Mouse (Mus musculus): ENCODE data around the gene Zranb3. TPM values are rescaled to one million over a fixed set of nuclear protein-coding genes. Genes with fewer than 3 reads are reported as not detected.
"Not testable (repeated sequence)": the region's sequence is repeated elsewhere in the genome, so short reads cannot be mapped to it uniquely, and the experiment has no call there.

Gene Zranb3
- polyA plus RNA-seq, 1 experiment from 2014 or later, result 16.6 TPM

- WGBS, result 97% methylated on average over 4 of the region's 4 CpGs
- no peak for DNase-seq (ENCODE audit: low spot score)
- Histone ChIP-seq H3K4me3 (no peak overlapping the region), H3K4me1 (no peaks in the 10 kb centered on the region), H3K36me3 (peaks cover 3% of the 10 kb centered on the region; the same call in 1 of the 2 replicates), H3K27me3 (ENCODE audit: low read depth, poor library complexity, severe bottlenecking) (no peaks in the 10 kb centered on the region), H3K9me3 (replicated peaks) (no peaks in the 10 kb centered on the region), H3K27ac (no peak overlapping the region)
Measured at GRCm38 (mm10) chr1:128003712-128004370, 99.0 kb downstream of the Zranb3 start.

GRCm38 (mm10) chr1:128002159-128002558, 100.7 kb downstream of the Zranb3 start:
- Histone ChIP-seq H3K4me1 (no peaks in the 10 kb centered on the region), H3K27ac (no peak overlapping the region), H3K4me3 (no peak overlapping the region), H3K27me3 (ENCODE audit: low read depth, poor library complexity, severe bottlenecking) (no peaks in the 10 kb centered on the region), H3K9me3 (replicated peaks) (no peaks in the 10 kb centered on the region), H3K36me3 (peaks cover 6% of the 10 kb centered on the region)
- WGBS, result 91% methylated on average over 2 of the region's 2 CpGs
- DNase-seq (ENCODE audit: low spot score), result no peak

- 91% methylated on average over 4 of the region's 4 CpGs for WGBS
- H3K27ac ChIP-seq; H3K4me3 ChIP-seq; H3K9me3 ChIP-seq (replicated peaks); H3K4me1 ChIP-seq; H3K27me3 ChIP-seq (ENCODE audit: low read depth, poor library complexity, severe bottlenecking); H3K36me3 ChIP-seq; DNase-seq (ENCODE audit: low spot score): not testable (repeated sequence)
Measured at GRCm38 (mm10) chr1:128000931-128001330, 101.9 kb downstream of the Zranb3 start.

GRCm38 (mm10) chr1:127993892-127994291, 109.0 kb downstream of the Zranb3 start:
- Histone ChIP-seq H3K27ac (no peak overlapping the region), H3K36me3 (peaks cover 39% of the 10 kb centered on the region), H3K4me3 (no peak overlapping the region), H3K4me1 (no peaks in the 10 kb centered on the region), H3K27me3 (ENCODE audit: low read depth, poor library complexity, severe bottlenecking) (no peaks in the 10 kb centered on the region), H3K9me3 (replicated peaks) (no peaks in the 10 kb centered on the region)
- 94% methylated on average over 4 of the region's 4 CpGs for WGBS
- DNase-seq (ENCODE audit: low spot score), result no peak

- Histone ChIP-seq H3K4me3 (no peak overlapping the region), H3K9me3 (replicated peaks) (no peaks in the 10 kb centered on the region), H3K36me3 (peaks cover 41% of the 10 kb centered on the region), H3K27ac (no peak overlapping the region), H3K4me1 (peaks cover 5% of the 10 kb centered on the region), H3K27me3 (ENCODE audit: low read depth, poor library complexity, severe bottlenecking) (no peaks in the 10 kb centered on the region)
- DNase-seq (ENCODE audit: low spot score), result no peak
- WGBS, result 69% methylated on average over 9 of the region's 9 CpGs
Measured at GRCm38 (mm10) chr1:127989876-127990731, 112.7 kb downstream of the Zranb3 start.

- Histone ChIP-seq H3K9me3 (replicated peaks) (no peaks in the 10 kb centered on the region), H3K4me3 (no peak overlapping the region), H3K27ac (no peak overlapping the region), H3K36me3 (peaks cover 41% of the 10 kb centered on the region), H3K4me1 (peaks cover 10% of the 10 kb centered on the region), H3K27me3 (ENCODE audit: low read depth, poor library complexity, severe bottlenecking) (no peaks in the 10 kb centered on the region)
- WGBS, result 80% methylated on average over 4 of the region's 4 CpGs
- no peak for DNase-seq (ENCODE audit: low spot score)
Measured at GRCm38 (mm10) chr1:127989387-127989786, 113.5 kb downstream of the Zranb3 start.

- peaks cover 37% of the 10 kb centered on the region for H3K36me3 ChIP-seq
- H3K27ac ChIP-seq, result no peak overlapping the region
- H3K4me1 ChIP-seq, result peaks cover 10% of the 10 kb centered on the region
- DNase-seq (ENCODE audit: low spot score), result no peak
- WGBS, result 79% methylated on average over 3 of the region's 3 CpGs
- H3K27me3 ChIP-seq (ENCODE audit: low read depth, poor library complexity, severe bottlenecking), result no peaks in the 10 kb centered on the region
- no peak overlapping the region for H3K4me3 ChIP-seq
- H3K9me3 ChIP-seq (replicated peaks), result no peaks in the 10 kb centered on the region
Measured at GRCm38 (mm10) chr1:127988246-127988645, 114.6 kb downstream of the Zranb3 start.

GRCm38 (mm10) chr1:127985391-127985790, 117.5 kb downstream of the Zranb3 start:
- 22% methylated on average over 3 of the region's 3 CpGs for WGBS
- no peaks in the 10 kb centered on the region for H3K27me3 ChIP-seq (ENCODE audit: low read depth, poor library complexity, severe bottlenecking)
- no peak overlapping the region for H3K4me3 ChIP-seq
- DNase-seq (ENCODE audit: low spot score), result no peak
- peaks cover 22% of the 10 kb centered on the region for H3K4me1 ChIP-seq
- no peaks in the 10 kb centered on the region for H3K9me3 ChIP-seq (replicated peaks)
- H3K27ac ChIP-seq, result no peak overlapping the region
- H3K36me3 ChIP-seq, result peaks cover 16% of the 10 kb centered on the region

- no peak for DNase-seq (ENCODE audit: low spot score)
- no peak overlapping the region for H3K4me3 ChIP-seq
- H3K9me3 ChIP-seq (replicated peaks), result no peaks in the 10 kb centered on the region
- peaks cover 11% of the 10 kb centered on the region for H3K36me3 ChIP-seq
- no peak overlapping the region for H3K27ac ChIP-seq
- H3K27me3 ChIP-seq (ENCODE audit: low read depth, poor library complexity, severe bottlenecking), result no peaks in the 10 kb centered on the region
- peaks cover 22% of the 10 kb centered on the region for H3K4me1 ChIP-seq
- WGBS, result 91% methylated on average over 5 of the region's 5 CpGs
Measured at GRCm38 (mm10) chr1:127983274-127983993, 119.4 kb downstream of the Zranb3 start.

GRCm38 (mm10) chr1:127982268-127982667, 120.6 kb downstream of the Zranb3 start:
- Histone ChIP-seq H3K27me3 (ENCODE audit: low read depth, poor library complexity, severe bottlenecking) (no peaks in the 10 kb centered on the region), H3K9me3 (replicated peaks) (no peaks in the 10 kb centered on the region), H3K36me3 (peaks cover 7% of the 10 kb centered on the region), H3K4me3 (no peak overlapping the region), H3K27ac (no peak overlapping the region), H3K4me1 (peaks cover 22% of the 10 kb centered on the region)
- DNase-seq (ENCODE audit: low spot score), result no peak
- 80% methylated on average over 3 of the region's 3 CpGs for WGBS

GRCm38 (mm10) chr1:127980911-127981559, 121.8 kb downstream of the Zranb3 start:
- Histone ChIP-seq H3K36me3 (peaks cover 5% of the 10 kb centered on the region; the same call in 1 of the 2 replicates), H3K27ac (no peak overlapping the region), H3K4me3 (no peak overlapping the region), H3K4me1 (peaks cover 22% of the 10 kb centered on the region), H3K27me3 (ENCODE audit: low read depth, poor library complexity, severe bottlenecking) (no peaks in the 10 kb centered on the region), H3K9me3 (replicated peaks) (no peaks in the 10 kb centered on the region)
- DNase-seq (ENCODE audit: low spot score), result no peak
- 44% methylated on average over 2 of the region's 2 CpGs for WGBS

GRCm38 (mm10) chr1:127978125-127978524, 124.7 kb downstream of the Zranb3 start:
- Histone ChIP-seq H3K4me1 (peaks cover 12% of the 10 kb centered on the region), H3K27me3 (ENCODE audit: low read depth, poor library complexity, severe bottlenecking) (no peaks in the 10 kb centered on the region), H3K27ac (no peak overlapping the region), H3K9me3 (replicated peaks) (no peaks in the 10 kb centered on the region), H3K4me3 (no peak overlapping the region), H3K36me3 (0 out of 2 replicates have a peak, but pooled peaks cover 10% of the 10 kb centered on the region)
- WGBS, result 93% methylated on average over 1 of the region's 1 CpGs
- DNase-seq (ENCODE audit: low spot score), result no peak
